Mouse (Mus musculus): ENCODE measurements around the gene Atf2. TPM values are rescaled to one million over a fixed set of nuclear protein-coding genes. Genes with fewer than 3 reads are reported as not detected.

The Atf2 gene
- polyA plus RNA-seq, 1 experiment from 2014 or later: 92.3 TPM

DNA sequence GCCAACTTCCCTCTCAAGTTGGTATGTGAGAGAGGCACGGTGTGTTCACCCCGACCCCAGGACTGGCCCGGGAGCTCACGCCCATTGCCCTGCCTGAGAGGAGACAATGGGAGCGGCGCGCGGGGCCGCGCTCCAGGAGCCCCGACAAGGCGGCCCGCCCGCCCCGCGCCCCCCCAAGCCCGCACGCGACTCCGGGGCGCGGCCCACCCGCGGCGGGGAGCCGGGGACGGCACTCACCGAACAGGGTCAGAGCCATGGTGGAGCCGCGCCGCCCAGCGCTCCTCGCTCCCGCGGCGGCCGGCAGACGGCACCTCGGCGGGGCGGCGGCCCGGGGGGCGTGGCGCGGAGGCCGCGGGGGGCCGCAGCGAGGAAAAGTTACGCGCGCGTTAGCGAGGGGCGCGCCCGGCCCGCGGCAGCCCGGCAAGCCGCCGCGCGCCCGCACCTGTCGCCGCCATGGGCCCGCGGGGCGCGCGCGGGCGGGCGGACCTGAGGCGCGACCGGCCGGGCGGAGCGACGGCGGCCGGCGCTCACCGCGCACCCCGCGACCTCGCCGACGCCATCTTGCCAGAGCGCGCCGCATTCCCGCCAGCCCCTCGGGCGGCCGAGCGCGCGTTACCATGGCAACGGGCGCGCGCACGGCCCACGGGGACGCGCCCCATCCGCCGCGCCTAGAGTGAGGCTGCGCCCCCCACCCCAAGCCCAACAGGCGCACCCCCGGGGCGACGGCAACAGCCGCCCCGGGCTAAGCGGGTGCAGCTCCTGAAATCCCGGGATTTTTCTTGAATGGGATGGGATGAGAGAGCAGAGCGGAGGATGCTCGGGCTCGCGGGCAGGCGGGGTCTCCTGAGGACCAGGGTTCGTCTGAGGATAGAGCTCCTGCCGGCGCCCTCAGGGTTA is 117.4 kb downstream of the Atf2 start, which contains the start of gene Chn1:
Gene Chn1, minus strand, starts transcription at position 561 of the 897 bp plus-strand sequence.
- Histone ChIP-seq H3K4me3 (replicated peaks) (peak within 1 kb of the TSS; percentile 90), H3K36me3 (no peaks in the 10 kb centered on the region), H3K27ac (peak within 1 kb of the TSS; percentile 86), H3K4me2 (peak within 1 kb of the TSS; percentile 66), H3K9ac (replicated peaks) (peak within 1 kb of the TSS; percentile 89), H3K27me3 (no peaks in the 10 kb centered on the region), H3K4me1 (replicated peaks) (peaks cover 39% of the 10 kb centered on the region), H3K9me3 (no peaks in the 10 kb centered on the region)
- under 1% methylated on average over 115 of the region's 131 CpGs for WGBS
- peak; percentile 90 for ATAC-seq (ENCODE audit: insufficient number of reproducible peaks, insufficient read depth, low FRiP score, low TSS enrichment, low read depth)

GRCm38 (mm10) chr2:73772945-73773344 is 119.5 kb downstream of the Atf2 start:
- Histone ChIP-seq H3K4me2 (peak overlapping the region; percentile 60), H3K36me3 (no peaks in the 10 kb centered on the region), H3K27me3 (no peaks in the 10 kb centered on the region), H3K4me1 (replicated peaks) (peaks cover 48% of the 10 kb centered on the region), H3K9me3 (no peaks in the 10 kb centered on the region), H3K27ac (no peak overlapping the region), H3K4me3 (replicated peaks) (0 out of 2 replicates have a peak overlapping the region, but pooled peaks have one; percentile 90), H3K9ac (replicated peaks) (no peak overlapping the region)
- ATAC-seq (ENCODE audit: insufficient number of reproducible peaks, insufficient read depth, low FRiP score, low TSS enrichment, low read depth): no peak
- WGBS: 38% methylated on average over 1 of the region's 1 CpGs

- no peaks in the 10 kb centered on the region for H3K36me3 ChIP-seq
- no peak overlapping the region for H3K4me3 ChIP-seq (replicated peaks)
- H3K27ac ChIP-seq: no peak overlapping the region
- H3K4me2 ChIP-seq: no peak overlapping the region
- H3K9me3 ChIP-seq: no peaks in the 10 kb centered on the region
- no peaks in the 10 kb centered on the region for H3K27me3 ChIP-seq
- ATAC-seq (ENCODE audit: insufficient number of reproducible peaks, insufficient read depth, low FRiP score, low TSS enrichment, low read depth): no peak
- 52% methylated on average over 4 of the region's 4 CpGs for WGBS
- no peak overlapping the region for H3K9ac ChIP-seq (replicated peaks)
- H3K4me1 ChIP-seq (replicated peaks): peaks cover 39% of the 10 kb centered on the region
Measured at GRCm38 (mm10) chr2:73768669-73769068, 123.8 kb downstream of the Atf2 start.

Other genes starting within 250 kb of the Atf2 start
- gene Chn1, start 117.3 kb downstream of the Atf2 start, polyA plus RNA-seq (2016; fragmentation: Nextera tagmentation; extraction: Ambion mirVana): 38.2 and 41.9 TPM in 2 replicates
- 968 and 980 TPM in 2 replicates for gene Atp5g3, start 18.7 kb upstream of the Atf2 start, polyA plus RNA-seq (2016; fragmentation: Nextera tagmentation; extraction: Ambion mirVana)